Mouse (Mus musculus) adrenal gland, adult 8-10 months (tissue): ENCODE measurements around the gene Ksr1. TPM values are rescaled to one million over a fixed set of nuclear protein-coding genes. Genes with fewer than 3 reads are reported as not detected.

Source experiments
- DNase-seq: peaks from one replicate; pipeline ENCODE4 v3.0.0; 2022
- total RNA-seq, 4 experiments: library from RNA; stranded (reverse); gene quantifications; 2 replicates each; pipeline ENCODE4 v1.2.4; 2022

The Ksr1 gene
- total RNA-seq, 4 experiments from 2014 or later, result 10.2 to 19.2 (median 14.3) TPM

DNA sequence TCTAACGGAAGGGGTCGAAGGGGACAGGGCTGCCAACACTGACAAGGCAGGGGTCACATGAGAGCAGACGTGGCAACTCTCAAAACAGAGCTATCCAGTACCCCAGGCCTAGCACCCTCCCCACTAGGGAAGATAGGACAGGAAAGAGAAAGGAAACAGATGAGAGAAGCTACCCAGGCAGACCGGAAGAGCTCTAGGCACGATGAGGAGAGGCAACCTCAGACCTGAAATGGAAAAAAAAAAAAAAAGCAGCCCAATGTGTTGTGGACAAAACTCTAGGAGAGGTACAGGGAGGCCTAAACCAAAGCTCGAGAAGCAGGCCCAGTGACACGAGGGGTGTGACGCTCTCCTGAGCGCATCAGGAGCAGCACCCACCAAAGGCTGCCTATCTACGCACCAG lies 23.7 kb downstream of the Ksr1 start:
- no peak for DNase-seq

DNA sequence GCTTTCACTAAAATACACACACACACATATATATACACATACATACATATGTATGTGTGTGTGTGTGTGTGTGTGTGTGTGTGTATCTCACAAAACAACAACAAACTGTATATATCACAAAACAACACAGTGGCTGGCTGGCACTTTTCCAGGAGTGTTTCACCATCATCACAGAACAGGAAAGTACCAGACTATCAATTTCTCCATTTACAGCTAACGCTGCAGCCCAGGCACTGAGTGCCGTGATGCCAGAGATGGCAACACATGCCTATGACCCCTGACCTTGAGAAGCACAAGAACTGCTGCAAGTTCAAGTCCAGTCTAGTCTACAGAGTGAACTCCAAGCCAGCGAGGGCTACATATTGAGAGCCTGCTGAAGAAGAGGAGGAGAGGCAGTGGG lies 26.1 kb downstream of the Ksr1 start:
- no peak for DNase-seq

DNA sequence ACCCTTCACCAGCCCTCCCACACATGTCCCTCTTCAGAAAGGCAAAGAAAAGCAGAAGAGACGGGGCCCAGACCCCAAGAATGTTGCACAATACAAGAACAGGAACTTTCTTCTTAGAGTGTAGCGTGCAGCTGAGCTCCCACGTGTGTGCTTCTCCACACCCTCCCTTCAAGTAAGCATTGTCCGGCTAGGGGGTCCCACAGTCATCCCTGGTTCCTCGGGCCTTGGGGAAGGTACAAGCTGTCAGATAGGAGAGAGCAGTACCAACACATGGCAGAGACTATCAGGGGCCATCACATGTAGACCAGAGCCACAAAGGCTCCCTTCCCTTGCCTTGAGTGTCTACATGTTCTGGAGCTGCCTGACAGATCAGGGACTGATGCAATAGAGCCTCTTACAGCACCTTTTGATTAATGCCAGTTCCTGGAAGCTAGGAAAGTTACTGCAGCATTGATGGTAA lies 27.3 kb downstream of the Ksr1 start:
- no peak for DNase-seq

DNA sequence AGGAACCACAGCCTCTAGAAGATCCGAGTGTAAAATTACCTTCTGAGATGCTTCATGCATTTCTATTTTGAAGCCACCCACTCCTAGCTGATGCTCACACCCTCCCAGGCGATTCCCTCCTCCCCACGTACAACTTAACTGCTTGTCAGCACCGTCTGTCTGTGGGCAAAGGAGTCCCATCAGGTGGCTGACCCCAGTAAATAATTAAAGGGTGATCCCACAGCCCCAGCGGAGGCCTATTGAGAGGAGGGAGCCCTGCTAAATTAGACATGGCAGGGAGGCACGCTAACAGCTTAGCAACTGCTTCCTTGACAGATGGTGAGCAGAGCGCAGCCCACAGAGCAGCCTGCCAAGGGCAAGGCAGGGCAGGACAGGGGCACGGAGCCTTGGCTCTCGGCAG lies 29.5 kb downstream of the Ksr1 start:
- DNase-seq, result no peak

DNA sequence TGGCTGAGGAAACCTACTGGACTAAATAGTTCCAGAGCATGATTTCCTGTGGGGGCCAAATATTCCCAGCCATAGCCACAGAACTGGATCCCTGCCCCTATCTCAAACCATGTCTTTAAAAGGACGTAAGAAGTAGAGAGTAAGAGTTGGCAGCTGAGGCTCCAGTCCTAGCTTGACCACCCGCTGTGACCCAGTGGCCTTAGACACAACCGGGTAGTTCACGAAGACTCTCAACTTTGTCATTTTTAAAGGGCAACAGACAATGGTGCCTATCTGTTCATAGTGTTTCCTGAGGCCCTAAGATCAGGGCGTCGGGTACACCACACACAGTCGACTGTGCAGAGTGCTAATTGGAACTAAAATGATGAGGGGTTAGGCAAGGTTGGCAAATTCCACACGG lies 30.5 kb downstream of the Ksr1 start:
- no peak for DNase-seq

DNA sequence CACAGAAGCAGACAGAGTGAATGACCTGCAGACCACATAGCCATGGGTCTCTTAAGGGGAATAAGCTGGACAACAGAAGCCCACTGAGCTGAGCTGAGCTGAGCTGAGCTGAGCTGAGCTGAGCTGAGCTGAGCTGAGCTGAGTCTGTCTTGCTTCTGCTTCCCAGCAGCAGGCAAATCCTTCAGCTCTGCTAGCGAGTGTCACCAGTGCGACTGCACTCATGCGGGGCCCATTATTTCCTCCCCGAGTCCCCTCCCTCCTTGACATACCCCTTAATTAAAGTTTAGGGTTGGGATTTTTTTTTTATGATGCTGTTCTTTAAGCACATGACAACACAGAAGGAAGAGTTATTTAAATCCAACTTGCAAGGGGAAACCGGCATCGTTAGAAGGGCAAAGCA lies 32.1 kb downstream of the Ksr1 start:
- DNase-seq, result no peak

DNA sequence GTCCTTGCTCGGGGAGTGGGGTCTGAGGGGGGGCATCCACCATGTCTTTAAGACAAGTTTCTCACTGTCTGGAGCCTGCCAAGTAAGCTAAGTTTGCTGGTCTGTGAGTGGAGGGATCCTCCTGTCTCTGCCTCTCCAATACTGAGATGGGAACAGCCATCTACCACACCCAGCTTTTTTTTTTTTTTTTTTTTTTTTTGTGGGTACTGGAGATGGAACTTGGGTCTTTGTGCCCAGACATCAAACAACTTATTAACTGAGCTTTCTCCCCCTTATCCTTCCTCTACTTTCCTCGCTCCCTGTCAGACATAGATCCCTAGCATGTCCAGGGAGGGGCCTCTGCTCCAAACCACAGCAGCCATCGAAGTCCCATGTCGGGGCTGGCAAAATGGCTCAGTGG lies 32.8 kb downstream of the Ksr1 start:
- no peak for DNase-seq

DNA sequence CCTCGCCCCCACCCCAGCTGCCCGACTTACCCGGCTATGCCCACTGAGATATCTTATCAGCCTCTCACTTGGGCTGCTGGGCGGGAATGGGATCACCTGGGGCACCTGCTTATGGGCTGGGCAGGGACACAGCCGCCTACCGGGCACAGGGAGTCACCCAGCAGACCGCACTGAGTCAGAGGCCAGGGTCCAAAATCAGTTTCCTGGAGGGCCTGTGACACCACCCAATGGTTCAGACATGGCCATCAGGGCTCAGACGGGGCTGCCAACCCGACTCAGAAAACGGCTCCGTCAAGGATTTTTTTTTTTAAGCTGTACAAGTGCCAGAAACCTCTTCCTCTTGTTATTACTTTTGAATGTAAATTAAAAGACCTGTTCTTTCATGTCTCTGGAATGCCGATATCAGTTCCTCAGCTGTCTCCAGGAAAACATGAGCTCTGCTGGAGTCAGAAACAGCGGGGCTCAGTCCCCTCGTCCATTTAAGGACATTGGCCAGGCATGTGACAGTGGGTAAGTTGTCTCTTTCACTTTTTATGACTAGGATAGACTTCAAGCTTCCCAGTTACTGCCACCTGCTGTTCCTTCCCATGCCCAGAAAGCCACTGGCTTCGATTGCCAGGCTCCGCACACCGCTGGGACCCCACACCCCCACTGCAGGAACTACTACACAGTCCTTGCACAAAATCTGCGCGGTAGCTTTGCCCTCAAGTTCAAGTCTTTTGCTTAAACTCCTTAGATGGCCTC lies 33.5 kb downstream of the Ksr1 start:
- no peak for DNase-seq

DNA sequence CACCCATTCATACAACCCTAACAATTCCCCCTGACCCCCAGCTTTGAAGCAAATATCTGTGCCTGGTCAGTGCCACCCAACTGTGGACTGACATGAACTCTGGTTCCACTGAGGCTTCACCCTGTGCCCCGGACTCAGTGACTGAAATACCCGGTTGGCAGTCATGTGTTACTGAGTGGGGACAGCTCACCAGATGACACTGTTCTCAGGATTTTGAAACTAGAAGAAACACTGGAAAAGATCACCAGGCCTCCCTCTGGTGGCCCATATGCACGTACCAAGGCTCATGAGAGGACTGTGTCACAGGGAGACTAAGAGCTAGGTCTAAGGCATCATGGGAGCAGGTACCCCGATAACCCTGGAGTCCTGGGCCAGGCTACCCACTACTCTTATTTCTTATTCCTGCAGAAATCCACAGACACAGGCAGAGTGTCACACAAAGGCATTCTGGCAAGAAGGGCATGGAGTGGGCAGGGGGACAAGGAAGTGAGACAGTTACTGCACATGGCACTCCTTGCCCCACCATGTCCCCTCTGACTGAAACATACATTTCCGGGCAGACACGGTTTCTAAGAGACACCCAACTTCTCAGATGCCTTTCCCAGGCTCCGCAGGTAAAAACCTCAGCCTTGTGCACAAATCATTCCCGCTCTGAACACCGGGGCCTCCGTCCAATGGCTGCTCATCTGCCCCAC lies 34.2 kb downstream of the Ksr1 start:
- no peak for DNase-seq

DNA sequence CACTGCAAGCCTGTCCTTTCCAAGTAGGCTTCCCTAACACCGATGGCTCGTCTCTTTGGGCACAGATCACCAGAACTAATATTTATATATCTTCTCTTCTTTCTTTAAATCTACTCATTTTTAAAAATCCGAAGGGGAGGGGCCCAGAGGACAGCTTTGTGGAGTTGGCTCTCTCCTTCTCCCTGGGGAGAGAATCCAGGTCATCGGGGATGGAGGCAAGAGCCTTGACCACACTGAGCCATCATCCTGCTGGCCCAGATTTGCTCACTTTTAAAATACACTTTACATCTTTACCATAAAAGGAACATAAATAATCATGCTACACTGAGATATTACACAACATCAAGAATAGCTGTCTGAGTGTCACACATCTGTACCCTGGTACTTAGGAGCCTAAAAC lies 35.8 kb downstream of the Ksr1 start:
- no peak for DNase-seq

DNA sequence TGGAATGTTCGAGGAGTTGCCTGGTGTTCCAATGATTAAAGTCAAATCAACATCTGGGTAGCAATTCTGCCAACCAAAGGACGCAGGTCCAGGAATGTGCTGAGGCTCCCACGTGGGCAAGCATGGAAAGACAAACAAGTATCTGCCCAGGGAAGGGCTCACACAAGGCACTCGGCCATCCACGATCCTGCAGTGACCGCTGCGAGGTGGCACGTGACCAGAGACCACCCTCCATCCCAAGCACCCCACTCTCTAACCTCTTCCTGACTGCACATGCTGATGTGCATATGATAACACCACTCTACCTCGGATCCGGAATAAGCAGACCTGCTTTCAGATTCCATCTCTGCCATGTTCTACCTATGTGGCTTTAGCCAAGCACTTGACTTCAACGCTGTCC lies 38.3 kb downstream of the Ksr1 start:
- no peak for DNase-seq

DNA sequence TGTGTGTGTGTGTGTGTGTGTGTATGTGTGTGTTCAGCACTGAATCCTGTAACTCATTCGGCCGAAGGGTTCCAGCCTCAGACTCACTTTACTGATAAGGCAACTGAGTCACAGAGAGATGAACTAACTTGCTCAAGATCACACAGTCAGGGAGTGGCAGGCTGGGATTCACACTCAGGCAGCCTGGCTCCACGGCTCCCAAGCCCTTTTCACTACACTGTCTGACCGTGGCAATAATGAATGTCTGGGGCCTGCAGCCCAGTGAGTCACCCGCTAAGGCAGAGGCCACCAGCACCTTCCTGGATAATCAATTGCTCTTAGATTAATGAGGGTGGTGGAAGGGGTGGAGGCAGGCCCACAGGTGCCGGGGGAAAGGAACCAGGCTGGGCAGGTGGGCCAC lies 41.2 kb downstream of the Ksr1 start:
- no peak for DNase-seq

DNA sequence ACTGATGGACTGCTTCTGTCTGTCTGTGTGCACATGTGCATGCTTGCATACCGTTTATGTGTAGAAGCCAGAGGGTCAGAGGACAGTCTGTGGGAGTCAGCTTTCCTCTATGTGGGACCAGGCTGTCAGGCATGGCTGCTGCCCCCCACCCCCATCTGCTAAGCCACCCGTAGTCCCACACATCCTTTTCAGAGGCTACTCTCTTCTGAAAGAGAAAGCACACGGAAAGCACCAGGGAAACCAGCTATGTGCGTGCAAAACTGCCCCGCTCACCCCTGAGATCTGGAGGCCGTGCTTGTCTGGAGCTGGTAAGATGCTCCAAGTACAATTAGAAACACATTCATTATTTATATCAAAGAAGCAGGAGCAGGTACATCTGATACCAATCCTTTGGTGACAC lies 41.7 kb downstream of the Ksr1 start:
- DNase-seq, result no peak

DNA sequence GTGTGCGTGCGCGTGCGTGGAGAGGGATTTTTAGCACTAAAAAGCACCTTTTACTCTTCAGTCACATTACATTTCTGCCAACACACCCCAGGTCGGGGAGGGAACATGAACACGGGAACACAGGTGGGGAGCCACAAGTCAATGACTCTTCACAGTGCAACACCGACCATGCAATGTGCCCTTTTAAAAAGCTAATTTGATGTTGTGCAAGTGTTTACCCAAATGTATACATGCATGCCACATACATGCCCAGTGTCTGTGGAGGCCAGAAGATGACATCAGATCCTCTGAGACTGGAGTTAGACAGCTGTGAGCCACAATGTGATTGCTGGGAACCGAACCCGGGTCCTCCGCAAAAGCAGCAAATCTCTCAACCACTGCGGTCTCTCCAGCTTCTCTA lies 42.1 kb downstream of the Ksr1 start:
- DNase-seq, result no peak

DNA sequence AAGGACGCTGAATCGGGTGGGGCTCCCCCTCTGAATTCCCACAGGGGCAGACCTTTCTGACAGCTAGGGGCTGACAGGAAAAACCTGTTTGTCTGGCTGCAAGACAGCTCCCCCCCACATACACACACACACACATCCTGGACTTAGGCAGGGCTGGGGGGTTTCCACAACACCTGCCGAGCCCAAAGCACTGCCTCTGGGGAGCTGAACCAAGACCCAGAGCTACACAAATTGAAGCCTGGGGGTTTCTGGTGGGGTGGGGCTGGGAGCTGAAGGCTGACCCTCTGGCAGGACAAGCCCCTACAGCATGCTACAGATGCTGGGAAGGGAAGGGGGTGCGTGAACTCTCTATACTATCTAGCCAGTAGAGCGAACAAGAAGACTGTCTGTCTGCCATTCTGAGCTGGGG lies 42.7 kb downstream of the Ksr1 start:
- no peak for DNase-seq

DNA sequence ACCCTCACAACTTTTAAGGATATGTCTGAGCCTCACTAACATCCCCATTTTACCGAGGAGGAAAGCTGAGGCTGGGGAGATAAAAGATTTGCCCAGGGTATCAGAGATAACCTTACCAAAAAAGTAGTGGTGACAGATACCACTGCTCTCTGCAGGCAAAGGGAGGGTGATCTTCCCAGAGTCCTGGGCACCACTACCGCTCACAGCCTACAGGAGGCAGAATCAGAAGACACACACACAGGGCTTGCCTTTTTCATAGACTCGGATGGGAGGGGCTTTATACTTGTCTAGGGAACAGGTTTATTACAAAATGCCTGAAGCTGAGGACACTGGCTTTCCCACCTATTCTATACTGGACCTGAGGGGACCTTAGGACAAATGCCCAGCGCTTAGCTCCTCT lies 43.9 kb downstream of the Ksr1 start:
- DNase-seq, result no peak

DNA sequence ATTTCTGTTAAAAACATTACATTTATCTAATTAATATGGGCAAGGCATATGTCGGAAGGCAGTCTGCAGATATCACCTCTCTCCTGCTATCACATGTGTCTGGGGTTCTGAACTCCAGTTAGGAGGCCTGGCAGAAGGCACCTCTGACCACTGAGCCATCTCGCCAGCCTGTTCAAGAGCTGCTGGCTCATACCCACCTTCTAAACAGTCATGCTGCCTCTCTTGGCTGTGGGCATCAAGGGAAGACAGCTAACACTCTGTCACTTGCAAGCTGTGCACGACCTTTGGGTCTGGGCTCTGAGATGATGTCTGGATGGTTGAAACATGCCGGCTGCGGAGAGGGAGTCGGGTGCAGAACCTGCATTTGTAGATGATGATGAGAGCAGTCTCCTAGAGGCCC lies 44.6 kb downstream of the Ksr1 start:
- no peak for DNase-seq

DNA sequence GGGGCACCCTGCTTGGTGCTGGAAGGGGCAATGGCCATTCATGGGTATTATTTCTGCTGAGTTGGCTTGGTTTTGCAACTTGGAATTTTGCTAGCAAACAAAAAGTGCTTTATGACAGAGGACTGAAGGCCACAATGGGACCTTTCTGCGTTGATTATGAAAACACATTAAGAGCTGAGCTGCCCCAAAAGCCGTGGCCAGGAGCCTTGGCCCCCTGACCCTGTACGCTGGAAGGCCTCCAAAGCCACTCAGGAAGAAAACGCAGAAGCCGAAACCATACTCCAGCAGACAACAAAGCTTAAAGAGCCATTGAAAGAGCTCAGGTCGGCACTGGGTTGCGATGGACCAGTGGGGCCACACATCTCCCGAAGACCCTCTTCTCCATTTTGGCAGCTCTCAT lies 47.2 kb downstream of the Ksr1 start:
- peak; percentile 85 for DNase-seq

DNA sequence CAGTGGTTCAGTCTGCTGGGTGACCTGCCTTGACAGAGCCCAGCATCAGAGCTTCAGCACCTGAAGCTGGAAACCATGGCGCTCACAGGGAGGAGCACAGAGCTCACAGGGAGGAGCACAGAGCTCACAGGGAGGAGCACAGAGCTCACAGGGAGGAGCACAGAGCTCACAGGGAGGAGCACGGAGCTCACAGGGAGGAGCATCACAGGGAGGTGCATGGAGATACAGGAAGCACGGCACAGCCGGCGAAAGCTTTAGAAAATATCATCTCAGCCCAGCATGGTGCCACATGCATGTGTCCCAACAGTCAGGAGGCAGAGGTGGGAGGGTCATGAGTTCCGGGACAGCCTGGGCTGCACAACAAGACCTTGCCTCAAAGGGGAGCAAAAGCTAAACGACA lies 48.5 kb downstream of the Ksr1 start:
- DNase-seq, result no peak

DNA sequence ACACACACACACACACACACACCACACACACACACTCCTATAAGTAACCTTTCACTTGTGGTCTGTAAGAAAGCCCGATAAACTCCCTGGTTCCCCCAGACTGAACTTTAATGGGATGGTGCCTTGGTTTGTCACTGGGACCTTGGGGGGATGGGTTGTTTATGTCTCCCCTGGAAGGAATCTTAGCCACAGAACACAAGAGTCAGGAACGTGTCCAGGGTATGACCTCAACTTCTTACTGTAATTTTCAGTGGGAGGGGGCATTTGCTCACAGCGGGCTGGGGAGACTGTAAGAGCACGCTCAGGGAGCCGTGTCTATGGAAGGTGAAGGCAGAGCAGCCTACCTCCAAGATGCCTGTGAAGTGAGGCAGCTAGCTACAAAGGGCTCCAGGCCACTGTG lies 49.5 kb downstream of the Ksr1 start:
- no peak for DNase-seq

DNA sequence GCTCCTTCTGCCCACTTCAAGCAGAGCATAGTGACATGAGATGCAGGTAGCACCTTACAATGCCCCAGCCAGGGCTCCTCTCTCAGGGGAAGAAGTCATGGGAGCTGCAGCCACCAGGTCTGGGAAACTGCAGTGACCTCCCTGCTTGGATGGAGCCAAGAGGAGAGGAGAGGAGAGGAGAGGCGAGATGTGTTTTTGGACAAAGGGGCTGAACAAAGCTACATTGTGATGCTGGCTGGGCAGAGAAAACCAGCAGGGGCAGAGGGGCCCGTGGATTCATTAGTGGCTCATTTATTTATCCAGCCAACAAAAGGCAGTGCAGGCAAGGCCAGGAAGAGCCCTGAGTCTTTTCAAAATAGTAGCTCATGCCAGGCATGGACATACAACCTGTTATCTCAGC lies 50.5 kb downstream of the Ksr1 start:
- DNase-seq, result no peak

DNA sequence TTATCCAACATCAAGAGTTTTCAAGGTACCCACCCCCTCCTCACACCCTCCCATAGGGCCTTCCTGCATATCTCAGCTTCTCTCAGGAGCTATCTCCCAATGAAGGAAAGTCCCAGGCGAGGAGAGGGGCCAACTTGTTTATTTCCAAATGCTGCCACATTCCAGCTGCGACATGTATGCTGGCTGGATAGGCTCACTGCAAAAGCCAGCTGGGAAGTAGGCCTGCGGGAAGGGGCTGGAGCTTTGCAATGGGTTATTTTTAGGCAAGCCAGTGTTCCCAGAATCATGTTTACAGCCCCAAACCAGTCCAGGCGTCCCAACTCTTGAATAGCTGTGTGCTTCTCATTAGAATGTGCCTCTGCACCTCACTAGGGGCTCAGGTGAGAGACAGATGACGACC lies 51.5 kb downstream of the Ksr1 start:
- DNase-seq, result no peak

DNA sequence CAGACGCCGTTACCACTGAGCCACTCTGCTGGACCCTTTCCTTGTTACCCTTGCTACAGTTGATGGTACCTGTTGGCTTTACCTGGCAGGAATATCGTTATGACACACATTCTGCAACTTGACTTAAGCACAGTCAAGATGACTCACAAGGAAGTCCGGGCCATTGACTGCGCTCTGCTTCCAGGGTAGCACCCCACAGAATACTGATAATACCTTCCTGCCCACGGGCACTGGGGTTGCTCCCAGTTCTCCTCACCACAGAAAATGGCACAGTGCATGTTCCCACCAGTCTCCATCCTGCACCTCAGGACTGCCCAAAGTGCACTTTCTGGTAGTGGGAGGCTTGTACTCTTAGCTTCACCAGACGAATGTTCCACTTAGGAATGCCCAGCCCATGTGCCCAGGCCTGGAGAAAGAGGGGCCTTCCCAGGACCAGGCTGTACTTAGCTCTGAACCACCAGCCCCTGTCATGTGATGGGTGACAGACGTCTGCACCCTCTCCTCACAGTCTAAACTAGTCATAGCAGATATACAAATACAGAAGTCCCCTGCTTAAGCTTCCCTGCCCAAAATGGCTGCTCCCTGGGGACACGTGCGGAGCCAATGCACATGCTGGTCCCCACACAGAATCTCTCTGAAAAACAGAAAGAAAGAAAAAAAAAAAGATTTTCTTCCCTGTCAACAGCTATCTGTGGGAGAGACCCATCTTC lies 52.1 kb downstream of the Ksr1 start:
- DNase-seq, result no peak

DNA sequence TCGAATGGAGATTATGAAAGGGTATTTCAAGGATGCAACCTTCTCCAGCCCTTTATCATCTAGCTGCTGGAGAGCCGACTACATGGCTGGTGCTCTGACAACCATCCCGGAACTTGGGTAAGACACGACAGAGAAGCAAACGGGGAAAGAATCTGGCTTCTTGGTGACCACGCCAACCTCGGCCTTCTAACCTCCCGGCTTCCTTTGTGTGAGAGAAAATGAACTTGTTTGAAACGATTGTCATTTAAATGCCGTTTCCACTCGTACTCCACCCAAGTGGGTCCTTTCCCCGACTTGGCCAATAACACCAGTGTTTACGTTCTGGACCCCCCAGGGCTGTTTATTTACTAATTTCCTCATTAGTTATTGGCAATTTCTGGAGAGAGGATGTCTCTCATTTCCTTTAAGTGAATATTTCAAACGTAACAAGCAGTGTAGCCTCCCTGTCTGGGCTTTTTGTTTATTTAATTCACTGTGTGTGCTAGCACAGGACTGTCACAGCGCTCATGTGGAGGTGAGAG lies 52.8 kb downstream of the Ksr1 start:
- no peak for DNase-seq
